Mouse (Mus musculus) limb, embryonic 14.5 days (tissue): ENCODE results near the gene Tcea2. TPM values are rescaled to one million over a fixed set of nuclear protein-coding genes. Genes with fewer than 3 reads are reported as not detected.

Source experiments
- ATAC-seq: fragments of 200-750 bp; cut with Nextera tagmentation; 2 replicates; pipeline ENCODE4 v1.8.0; 2017; ENCODE audit warnings: low read depth, moderate number of reproducible peaks, moderate TSS enrichment; ENCODE audit not compliant: low FRiP score
- DNase-seq: peaks from one replicate; pipeline ENCODE4 v3.0.0-alpha.2; 2015; ENCODE audit warnings: low spot score
- H3K27ac ChIP-seq: fragments of 300-500 bp; sonication (generic); replicated peaks from 2 replicates; pipeline ENCODE4 v1.5.1; 2014; ENCODE audit warnings: low read depth, mild to moderate bottlenecking, low read length, moderate library complexity, mixed read lengths
- H3K27me3 ChIP-seq: fragments of 300-500 bp; sonication (generic); 2 replicates; pipeline ENCODE4 v1.6.1; 2014; ENCODE audit warnings: low read length, mixed read lengths; ENCODE audit not compliant: control insufficient read depth, insufficient read depth
- H3K36me3 ChIP-seq: fragments of 300-500 bp; sonication (generic); 2 replicates; pipeline ENCODE4 v1.6.1; 2014; ENCODE audit warnings: mild to moderate bottlenecking, low read length, moderate library complexity, mixed read lengths; ENCODE audit not compliant: control insufficient read depth, insufficient read depth
- H3K4me1 ChIP-seq: fragments of 300-500 bp; sonication (generic); 2 replicates; pipeline ENCODE4 v1.6.1; 2014; ENCODE audit warnings: antibody characterized with exemption, low read length, mixed read lengths; ENCODE audit not compliant: control insufficient read depth, insufficient read depth
- H3K4me2 ChIP-seq: fragments of 300-500 bp; sonication (generic); replicated peaks from 2 replicates; pipeline ENCODE4 v1.6.1; 2014; ENCODE audit warnings: low read depth, mild to moderate bottlenecking, low read length, moderate library complexity; ENCODE audit not compliant: severe bottlenecking
- H3K4me3 ChIP-seq: fragments of 300-500 bp; sonication (generic); replicated peaks from 2 replicates; pipeline ENCODE4 v1.5.1; 2014; ENCODE audit warnings: low read length
- H3K9ac ChIP-seq: fragments of 300-500 bp; sonication (generic); 2 replicates; pipeline ENCODE4 v1.6.1; 2014; ENCODE audit warnings: mild to moderate bottlenecking, low read depth, low read length, moderate library complexity; ENCODE audit not compliant: severe bottlenecking
- H3K9me3 ChIP-seq: fragments of 300-500 bp; sonication (generic); 2 replicates; pipeline ENCODE4 v1.6.1; 2016; ENCODE audit warnings: low read length; ENCODE audit not compliant: control insufficient read depth
- POLR2A ChIP-seq: fragments of 200-500 bp; IDR thresholded peaks from 2 replicates; pipeline ENCODE4 v1.8.0; 2012; ENCODE audit warnings: inconsistent platforms, mild to moderate bottlenecking, moderate library complexity, borderline replicate concordance; ENCODE audit not compliant: insufficient read depth, insufficient read length; ENCODE audit errors: extremely low read depth
- WGBS: fragments of 180-500 bp; shearing (Covaris S2); extraction: QIAGEN DNeasy Blood & Tissue Kit; methylation state at CpG from one replicate; pipeline ENCODE4 v1.1.7; 2014; 5-methylcytosine and 5-hydroxymethylcytosine counted together
- polyA plus RNA-seq, 2 experiments: library from polyadenylated mRNA; depleted of rRNA in 1 of 2; stranded (reverse) in 1 of 2; unstranded in 1 of 2; fragments of >200 nt; fragmentation: Nextera tagmentation in 1 of 2; extraction: Ambion mirVana in 1 of 2; gene quantifications; 2 replicates each; pipeline versions ENCODE4 v1.2.1 to v1.2.3; 2012 to 2014

Tcea2 gene
- polyA plus RNA-seq, 2 experiments: 27.1 to 57.1 TPM

- Histone ChIP-seq H3K4me1 (0 out of 2 replicates have a peak, but pooled peaks cover 4% of the 10 kb centered on the region), H3K9ac (no peak overlapping the region), H3K9me3 (no peaks in the 10 kb centered on the region), H3K4me3 (no peak overlapping the region), H3K36me3 (peaks cover 86% of the 10 kb centered on the region), H3K27me3 (no peaks in the 10 kb centered on the region), H3K4me2 (no peak overlapping the region), H3K27ac (no peak overlapping the region)
- ATAC-seq (no peak), DNase-seq (no peak)
- WGBS: 77% methylated on average over 6 of the region's 6 CpGs
- TF ChIP-seq POLR2A: no peak
These were observed 33.3 kb upstream of the Tcea2 start for GRCm38 (mm10) chr2:181646626-181647472.

GRCm38 (mm10) chr2:181648926-181649325, 31.2 kb upstream of the Tcea2 start:
- ATAC-seq (no peak), DNase-seq (no peak)
- 0 out of 2 replicates have a peak, but pooled peaks cover 4% of the 10 kb centered on the region for H3K4me1 ChIP-seq
- 86% methylated on average over 10 of the region's 10 CpGs for WGBS
- H3K9ac ChIP-seq: no peak overlapping the region
- TF ChIP-seq POLR2A: no peak
- no peaks in the 10 kb centered on the region for H3K27me3 ChIP-seq
- H3K4me3 ChIP-seq: no peak overlapping the region
- no peak overlapping the region for H3K27ac ChIP-seq
- peaks cover 91% of the 10 kb centered on the region for H3K36me3 ChIP-seq
- H3K4me2 ChIP-seq: no peak overlapping the region
- no peaks in the 10 kb centered on the region for H3K9me3 ChIP-seq

GRCm38 (mm10) chr2:181653065-181653464, 27.0 kb upstream of the Tcea2 start:
- no peaks in the 10 kb centered on the region for H3K4me1 ChIP-seq
- H3K27me3 ChIP-seq: no peaks in the 10 kb centered on the region
- H3K36me3 ChIP-seq: peaks cover 86% of the 10 kb centered on the region
- no peak overlapping the region for H3K27ac ChIP-seq
- no peak for DNase-seq
- no peak overlapping the region for H3K9ac ChIP-seq
- no peak overlapping the region for H3K4me2 ChIP-seq
- H3K4me3 ChIP-seq: no peak overlapping the region
- ATAC-seq: no peak
- no peaks in the 10 kb centered on the region for H3K9me3 ChIP-seq
- TF ChIP-seq POLR2A: no peak

- H3K27ac ChIP-seq: no peak overlapping the region
- no peak overlapping the region for H3K9ac ChIP-seq
- ATAC-seq (no peak), DNase-seq (no peak)
- no peak for TF ChIP-seq POLR2A
- no peaks in the 10 kb centered on the region for H3K4me1 ChIP-seq
- H3K4me3 ChIP-seq: no peak overlapping the region
- no peaks in the 10 kb centered on the region for H3K9me3 ChIP-seq
- H3K36me3 ChIP-seq: peaks cover 84% of the 10 kb centered on the region
- 81% methylated on average over 1 of the region's 1 CpGs for WGBS
- no peaks in the 10 kb centered on the region for H3K27me3 ChIP-seq
- H3K4me2 ChIP-seq: no peak overlapping the region
These were observed 26.6 kb upstream of the Tcea2 start for GRCm38 (mm10) chr2:181653523-181653922.

- ATAC-seq (no peak), DNase-seq (no peak)
- no peak within 1 kb of the TSS for H3K9ac ChIP-seq
- TF ChIP-seq POLR2A: no peak
- no peaks in the 10 kb centered on the region for H3K9me3 ChIP-seq
- H3K4me1 ChIP-seq: no peaks in the 10 kb centered on the region
- no peak within 1 kb of the TSS for H3K4me3 ChIP-seq
- no peaks in the 10 kb centered on the region for H3K27me3 ChIP-seq
- no peak within 1 kb of the TSS for H3K4me2 ChIP-seq
- peaks cover 55% of the 10 kb centered on the region for H3K36me3 ChIP-seq
- 46% methylated on average over 3 of the region's 3 CpGs for WGBS
- H3K27ac ChIP-seq: no peak within 1 kb of the TSS
These were observed 23.4 kb upstream of the Tcea2 start, which contains the start of gene Gm29797 for GRCm38 (mm10) chr2:181656734-181657133. Gene Gm29797 (plus strand): TSS chr2:181657034.
